Mouse (Mus musculus) heart, embryonic 10.5 days (tissue): Measurements from ENCODE around the gene Glod4. TPM values are rescaled to one million over a fixed set of nuclear protein-coding genes. Genes with fewer than 3 reads are reported as not detected.
A peak's percentile ranks its signal among the peaks of the same experiment; 100 is the strongest.

Experiments
- DNase-seq: peaks from one replicate; pipeline ENCODE4 v3.0.0-alpha.2; 2017; ENCODE audit warnings: low spot score
- H3K27ac ChIP-seq: fragments of 300-500 bp; sonication (generic); 2 replicates; pipeline ENCODE4 v1.5.1; 2016; ENCODE audit warnings: mild to moderate bottlenecking
- H3K27me3 ChIP-seq: fragments of 300-500 bp; sonication (generic); 2 replicates; pipeline ENCODE4 v1.6.1; 2016; ENCODE audit warnings: mild to moderate bottlenecking; ENCODE audit not compliant: poor library complexity, insufficient read depth, severe bottlenecking
- H3K36me3 ChIP-seq: fragments of 300-500 bp; sonication (generic); 2 replicates; pipeline ENCODE4 v1.6.1; 2016; ENCODE audit warnings: mild to moderate bottlenecking, moderate library complexity
- H3K4me1 ChIP-seq: fragments of 300-500 bp; sonication (generic); 2 replicates; pipeline ENCODE4 v1.6.1; 2016; ENCODE audit warnings: mild to moderate bottlenecking
- H3K4me3 ChIP-seq: fragments of 300-500 bp; sonication (generic); 2 replicates; pipeline ENCODE4 v1.5.1; 2016; ENCODE audit warnings: mild to moderate bottlenecking, moderate library complexity
- H3K9me3 ChIP-seq: fragments of 300-500 bp; sonication (generic); 2 replicates; pipeline ENCODE4 v1.6.1; 2016; ENCODE audit warnings: mild to moderate bottlenecking, moderate library complexity
- WGBS: fragments of 180-500 bp; shearing (Covaris S2); methylation state at CpG from one replicate; pipeline ENCODE4 v1.1.7; 2016; 5-methylcytosine and 5-hydroxymethylcytosine counted together
- polyA plus RNA-seq: library from polyadenylated mRNA; unstranded; fragments of >200 nt; fragmentation: Nextera tagmentation; extraction: Ambion mirVana; gene quantifications from 2 replicates; pipeline ENCODE4 v1.2.1, GENCODE M21; 2016

Gene Glod4
- 126 and 135 TPM in 2 replicates for polyA plus RNA-seq

DNA sequence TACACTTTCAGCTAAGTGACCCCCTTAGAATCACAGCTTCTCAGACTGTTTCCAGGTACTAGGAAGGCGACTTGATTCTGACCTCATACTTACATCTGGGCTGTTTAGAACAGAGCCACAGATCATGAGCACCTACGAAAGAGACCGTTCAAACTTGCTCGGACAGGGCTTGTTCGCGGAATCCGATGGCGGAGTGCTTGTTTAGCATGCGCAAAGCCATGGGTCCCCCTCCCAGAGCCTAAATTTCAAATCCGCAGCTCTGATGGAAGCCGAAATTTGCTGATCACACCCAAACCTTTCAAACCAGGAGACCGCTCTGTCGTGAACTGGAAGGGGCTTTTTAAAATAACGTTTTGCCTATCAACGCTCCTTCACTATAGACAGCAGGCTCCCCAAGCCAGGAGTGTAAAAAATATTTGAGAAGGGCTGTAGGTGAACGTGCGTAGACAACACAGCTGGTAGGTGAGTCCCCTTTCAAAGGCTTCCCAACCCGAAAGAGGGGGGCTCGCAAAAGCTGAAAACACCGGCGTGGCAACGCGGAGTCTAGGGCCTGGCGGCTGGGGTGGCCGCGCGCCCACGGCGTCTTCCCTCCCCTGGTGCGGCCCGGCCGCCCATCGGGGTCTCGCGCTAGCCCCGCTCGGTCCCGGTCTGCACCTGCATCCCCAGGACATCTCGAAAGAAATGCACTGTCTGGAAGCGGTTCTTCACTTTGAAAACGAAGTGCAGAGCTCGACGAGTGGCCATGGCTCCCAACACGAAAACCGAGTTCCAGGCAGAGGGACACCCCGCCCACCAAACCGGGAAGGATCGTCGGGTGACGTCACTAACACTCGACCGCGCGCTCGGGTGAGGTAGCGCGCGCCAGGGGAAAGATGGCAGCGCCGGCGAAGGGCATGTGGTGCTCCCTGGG is at the start of gene Glod4, which contains the start of gene Mrm3:
Gene Glod4, minus strand, starts transcription at position 825 of the 910 bp plus-strand sequence.
Gene Mrm3, plus strand, starts transcription at position 815 of the 910 bp plus-strand sequence.
- Histone ChIP-seq H3K27ac (peak within 1 kb of the TSS; percentile 94), H3K36me3 (peaks cover 35% of the 10 kb centered on the region), H3K4me3 (peak within 1 kb of the TSS; percentile 95), H3K27me3 (no peaks in the 10 kb centered on the region), H3K9me3 (no peaks in the 10 kb centered on the region), H3K4me1 (peaks cover 16% of the 10 kb centered on the region)
- peak; percentile 96 for DNase-seq
- under 1% methylated on average over 61 of the region's 61 CpGs for WGBS

DNA sequence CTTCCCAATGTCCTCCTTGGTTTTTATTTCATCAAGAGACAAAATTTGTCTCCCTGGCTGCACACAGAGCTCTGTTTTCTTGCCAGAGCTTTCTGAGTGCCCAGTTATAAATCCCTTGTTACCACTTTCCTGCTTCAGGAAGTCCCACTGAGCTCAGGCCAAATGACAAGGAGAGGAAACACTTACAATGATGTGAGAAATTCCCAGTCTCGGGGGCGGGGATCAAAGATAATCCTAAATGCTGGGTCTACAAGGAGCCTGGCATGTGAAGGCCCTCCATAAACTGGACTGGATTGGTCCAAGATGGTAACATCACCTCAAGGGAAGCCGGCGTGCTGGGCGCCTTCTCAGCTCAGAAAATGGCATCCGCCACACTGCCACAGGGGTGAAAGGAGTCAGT is 49.3 kb upstream of the Glod4 start:
- 65% methylated on average over 6 of the region's 6 CpGs for WGBS
- no peak overlapping the region for H3K4me3 ChIP-seq
- H3K27ac ChIP-seq, result peak overlapping the region; percentile 77
- DNase-seq, result no peak
- H3K36me3 ChIP-seq, result peaks cover 4% of the 10 kb centered on the region; the same call in 1 of the 2 replicates
- H3K27me3 ChIP-seq, result no peaks in the 10 kb centered on the region
- H3K9me3 ChIP-seq, result no peaks in the 10 kb centered on the region
- H3K4me1 ChIP-seq, result peaks cover 72% of the 10 kb centered on the region

DNA sequence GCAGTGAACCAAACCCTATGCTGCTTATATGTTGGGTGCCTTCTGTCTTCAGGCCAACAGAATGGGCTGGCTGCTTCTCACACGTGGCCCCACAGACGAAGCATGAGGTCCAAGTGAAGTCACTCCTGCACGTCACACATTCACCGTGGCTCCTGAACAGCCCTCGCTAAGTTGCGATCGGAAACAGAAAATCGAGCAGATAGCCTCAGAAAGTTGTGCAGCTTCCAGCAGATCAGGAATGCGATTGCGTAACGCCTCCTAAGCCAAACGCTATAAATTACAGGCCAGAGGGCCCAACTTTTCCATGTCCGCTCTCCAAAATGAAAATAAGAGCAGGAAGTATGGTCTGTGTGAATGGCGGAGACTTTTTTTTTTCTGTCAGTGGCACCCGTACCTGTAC is 48.9 kb upstream of the Glod4 start:
- 52% methylated on average over 15 of the region's 15 CpGs for WGBS
- H3K4me1 ChIP-seq, result peaks cover 72% of the 10 kb centered on the region

DNA sequence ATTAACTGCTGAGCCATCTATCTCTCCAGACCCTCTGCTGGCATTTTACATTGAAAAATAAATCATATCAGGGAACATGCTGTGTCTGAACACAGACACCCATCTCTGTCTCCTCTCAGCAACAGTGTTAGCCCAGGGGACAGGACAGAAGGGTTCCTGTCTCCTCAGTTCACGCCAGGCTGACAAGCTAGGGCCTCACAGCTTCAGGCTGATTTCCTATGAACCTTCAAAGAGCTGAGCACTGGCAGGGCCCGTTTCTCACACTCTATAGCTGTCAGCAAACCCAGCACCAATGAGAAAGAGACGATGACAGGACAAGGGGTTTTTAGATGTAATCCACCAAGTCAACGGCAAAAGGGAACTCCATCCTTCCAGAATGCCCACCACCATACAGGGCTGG is 48.4 kb upstream of the Glod4 start:
- peak overlapping the region; percentile 77 for H3K27ac ChIP-seq
- H3K4me1 ChIP-seq, result peaks cover 73% of the 10 kb centered on the region
- H3K9me3 ChIP-seq, result no peaks in the 10 kb centered on the region
- 34% methylated on average over 4 of the region's 4 CpGs for WGBS
- H3K27me3 ChIP-seq, result no peaks in the 10 kb centered on the region
- peaks cover 4% of the 10 kb centered on the region; the same call in 1 of the 2 replicates for H3K36me3 ChIP-seq
- H3K4me3 ChIP-seq, result no peak overlapping the region
- DNase-seq, result no peak

More for the DNA sequence above, 48.9 kb upstream of the Glod4 start:
- H3K36me3 ChIP-seq, result peaks cover 4% of the 10 kb centered on the region; the same call in 1 of the 2 replicates
- no peaks in the 10 kb centered on the region for H3K27me3 ChIP-seq
- H3K9me3 ChIP-seq, result no peaks in the 10 kb centered on the region
- no peak overlapping the region for H3K4me3 ChIP-seq
- peak overlapping the region; percentile 77 for H3K27ac ChIP-seq
- no peak for DNase-seq

DNA sequence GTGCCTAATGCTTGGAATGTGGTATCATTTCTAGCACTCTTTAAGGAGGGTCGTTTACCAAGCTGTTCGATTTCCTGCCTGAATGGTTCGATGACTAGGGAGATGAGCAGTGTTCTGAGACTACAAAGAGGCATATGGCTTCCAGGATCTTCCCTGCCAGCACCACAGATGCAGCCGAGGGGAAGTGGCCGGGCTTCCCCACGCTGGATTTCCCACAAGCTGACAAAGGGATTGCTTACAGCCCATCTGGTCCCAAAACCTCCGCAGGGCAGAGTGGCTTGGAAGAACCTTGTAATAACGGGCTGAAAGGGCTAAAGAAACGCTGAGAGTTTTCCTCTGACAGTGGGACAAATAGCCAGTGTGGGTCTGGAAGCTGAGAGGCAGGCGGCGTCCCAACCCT is 46.8 kb upstream of the Glod4 start:
- Histone ChIP-seq H3K9me3 (no peaks in the 10 kb centered on the region), H3K27ac (peak overlapping the region; percentile 67), H3K36me3 (peaks cover 4% of the 10 kb centered on the region; the same call in 1 of the 2 replicates), H3K27me3 (no peaks in the 10 kb centered on the region), H3K4me3 (no peak overlapping the region), H3K4me1 (peaks cover 78% of the 10 kb centered on the region)
- 61% methylated on average over 11 of the region's 11 CpGs for WGBS
- DNase-seq, result no peak

DNA sequence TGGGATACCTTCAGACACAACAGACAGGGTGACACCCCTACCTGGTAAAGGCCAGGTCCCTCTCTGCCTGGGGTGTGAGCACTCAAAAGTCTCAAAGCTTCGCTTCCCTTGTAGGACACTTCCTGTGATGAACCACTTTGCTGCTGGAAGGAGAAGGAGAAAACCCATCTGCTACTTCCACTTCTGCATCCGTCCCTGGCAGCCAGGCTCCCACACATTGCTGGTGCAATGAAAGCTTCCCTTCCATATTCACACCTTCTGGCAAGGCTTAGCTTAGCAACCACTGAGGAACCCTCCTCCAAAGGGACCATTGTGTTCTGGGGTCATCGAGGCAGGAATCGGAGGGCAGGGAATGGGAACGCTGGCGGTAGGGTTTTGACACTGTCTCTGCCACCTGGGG is 45.1 kb upstream of the Glod4 start:
- Histone ChIP-seq H3K9me3 (peaks cover 3% of the 10 kb centered on the region; the same call in 1 of the 2 replicates), H3K36me3 (peaks cover 3% of the 10 kb centered on the region; the same call in 1 of the 2 replicates), H3K27ac (no peak overlapping the region; the same call in 1 of the 2 replicates), H3K27me3 (no peaks in the 10 kb centered on the region), H3K4me1 (peaks cover 76% of the 10 kb centered on the region), H3K4me3 (no peak overlapping the region)
- WGBS, result 82% methylated on average over 6 of the region's 6 CpGs
- no peak for DNase-seq

DNA sequence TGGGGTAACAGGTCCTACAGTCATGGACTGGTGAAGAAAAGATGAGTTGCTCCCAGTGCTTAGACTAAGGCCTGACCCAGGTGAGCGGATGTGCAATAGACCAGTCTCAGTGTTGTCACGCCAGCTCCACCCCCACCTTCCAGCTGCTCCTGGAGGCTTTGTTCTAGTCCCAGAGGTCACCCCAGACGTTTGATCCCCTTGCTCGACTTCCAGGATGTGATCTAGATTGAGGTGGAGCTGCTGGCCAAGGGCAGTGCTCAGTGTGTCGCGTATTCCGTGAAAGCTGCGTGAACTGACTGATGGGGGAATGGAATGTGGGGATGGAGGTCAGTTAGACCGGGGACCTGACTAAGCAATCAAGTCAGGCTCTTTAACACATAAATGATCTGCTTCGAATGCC is 43.8 kb upstream of the Glod4 start:
- 42% methylated on average over 10 of the region's 10 CpGs for WGBS
- H3K27ac ChIP-seq, result peak overlapping the region; percentile 56; the same call in 1 of the 2 replicates
- DNase-seq, result no peak

DNA sequence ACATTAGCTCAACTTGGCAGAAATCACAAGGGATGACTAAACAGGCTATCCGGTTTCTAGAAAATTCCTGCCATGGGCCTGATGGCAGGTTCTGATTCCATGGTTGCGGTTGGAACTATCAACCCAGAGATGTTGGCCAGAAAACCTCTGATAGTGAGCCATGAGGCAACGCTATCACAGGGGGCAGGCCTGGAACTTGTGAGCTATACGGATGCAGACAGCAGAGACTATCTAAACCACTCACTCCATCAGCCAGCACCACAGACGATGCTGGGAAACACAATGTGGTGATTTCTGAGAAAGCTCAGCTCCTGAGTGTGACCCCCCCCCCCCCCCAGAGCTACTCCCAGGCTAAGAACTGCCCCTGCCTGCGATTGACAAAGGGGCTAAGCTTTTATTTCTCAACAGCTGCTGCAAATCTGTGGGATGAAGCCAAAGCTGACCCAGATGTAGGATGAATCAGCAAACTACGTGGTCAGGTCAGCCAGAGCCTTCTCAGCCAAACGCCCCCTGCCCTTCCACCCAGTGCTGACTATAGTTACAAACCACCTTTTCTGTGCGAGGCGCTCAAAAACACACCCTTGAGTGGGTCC is 43.1 kb upstream of the Glod4 start:
- no peaks in the 10 kb centered on the region for H3K27me3 ChIP-seq
- WGBS, result 37% methylated on average over 10 of the region's 10 CpGs
- peaks cover 6% of the 10 kb centered on the region; the same call in 1 of the 2 replicates for H3K36me3 ChIP-seq
- DNase-seq, result no peak
- H3K27ac ChIP-seq, result peak overlapping the region; percentile 56; the same call in 1 of the 2 replicates
- H3K4me1 ChIP-seq, result peaks cover 64% of the 10 kb centered on the region
- H3K9me3 ChIP-seq, result peaks cover 4% of the 10 kb centered on the region; the same call in 1 of the 2 replicates
- H3K4me3 ChIP-seq, result no peak overlapping the region

More for the DNA sequence above, 43.8 kb upstream of the Glod4 start:
- Histone ChIP-seq H3K4me3 (no peak overlapping the region), H3K27me3 (no peaks in the 10 kb centered on the region), H3K36me3 (peaks cover 6% of the 10 kb centered on the region; the same call in 1 of the 2 replicates), H3K9me3 (peaks cover 4% of the 10 kb centered on the region; the same call in 1 of the 2 replicates), H3K4me1 (peaks cover 68% of the 10 kb centered on the region)

DNA sequence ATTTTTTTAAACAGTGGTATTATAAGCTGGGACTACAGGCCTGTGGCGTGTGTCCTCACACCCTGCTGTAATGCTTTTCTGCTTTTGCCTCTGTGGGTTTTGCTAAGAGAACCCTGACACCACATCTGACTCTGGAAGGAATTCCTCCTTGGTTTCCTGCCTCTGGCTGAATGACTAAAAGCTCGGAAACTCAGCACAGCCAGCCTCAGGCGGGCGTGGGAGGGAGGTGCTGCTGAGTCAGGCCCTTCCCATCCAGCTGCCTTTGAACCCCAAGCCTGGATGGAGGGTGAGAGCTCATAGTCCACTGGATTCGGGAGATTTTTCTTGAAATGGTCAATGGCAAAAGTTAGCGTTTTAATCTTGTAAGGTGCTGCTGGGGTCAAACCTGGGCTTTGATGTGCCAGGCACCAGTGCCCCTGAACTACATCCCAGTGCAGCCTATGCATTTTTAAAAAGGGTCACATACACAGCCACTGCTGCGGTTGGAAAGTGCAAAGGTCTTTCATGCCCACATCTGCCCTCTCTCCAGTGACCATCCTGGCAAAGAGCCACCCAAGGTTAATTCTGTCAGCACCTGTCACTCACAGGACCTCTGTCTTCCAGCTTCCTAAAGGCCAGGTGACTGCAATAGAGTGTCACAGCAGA is 42.0 kb upstream of the Glod4 start:
- WGBS, result 56% methylated on average over 7 of the region's 7 CpGs
- 0 out of 2 replicates have a peak overlapping the region, but pooled peaks have one; percentile 29 for H3K27ac ChIP-seq
- H3K4me3 ChIP-seq, result no peak overlapping the region

DNA sequence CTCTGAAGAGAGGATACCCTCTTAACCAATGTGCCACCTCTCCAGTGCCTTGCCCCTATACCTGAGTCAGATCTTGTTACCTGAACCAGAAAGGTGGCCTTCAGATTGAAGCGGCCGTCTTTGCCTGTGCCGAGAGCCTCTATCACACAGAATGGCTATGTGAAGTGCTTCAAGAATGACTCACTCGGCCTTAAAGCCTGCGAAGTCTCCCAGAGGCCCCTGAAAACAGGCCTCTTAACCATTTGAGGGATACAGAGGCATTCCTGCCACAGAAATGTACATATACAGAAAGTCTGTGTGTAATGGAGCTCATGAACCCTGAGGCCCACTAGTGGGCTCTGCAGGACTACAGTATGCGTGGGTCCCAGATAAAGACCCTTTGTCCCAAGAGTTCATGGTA is 40.3 kb upstream of the Glod4 start:
- Histone ChIP-seq H3K4me1 (peaks cover 63% of the 10 kb centered on the region), H3K36me3 (peaks cover 6% of the 10 kb centered on the region; the same call in 1 of the 2 replicates), H3K27ac (no peak overlapping the region), H3K4me3 (no peak overlapping the region), H3K9me3 (peaks cover 4% of the 10 kb centered on the region; the same call in 1 of the 2 replicates), H3K27me3 (no peaks in the 10 kb centered on the region)
- DNase-seq, result no peak
- WGBS, result 79% methylated on average over 6 of the region's 6 CpGs

More for the DNA sequence above, 42.0 kb upstream of the Glod4 start:
- H3K4me1 ChIP-seq, result peaks cover 62% of the 10 kb centered on the region
- no peaks in the 10 kb centered on the region for H3K27me3 ChIP-seq
- H3K9me3 ChIP-seq, result peaks cover 4% of the 10 kb centered on the region; the same call in 1 of the 2 replicates
- no peak for DNase-seq
- peaks cover 6% of the 10 kb centered on the region; the same call in 1 of the 2 replicates for H3K36me3 ChIP-seq

DNA sequence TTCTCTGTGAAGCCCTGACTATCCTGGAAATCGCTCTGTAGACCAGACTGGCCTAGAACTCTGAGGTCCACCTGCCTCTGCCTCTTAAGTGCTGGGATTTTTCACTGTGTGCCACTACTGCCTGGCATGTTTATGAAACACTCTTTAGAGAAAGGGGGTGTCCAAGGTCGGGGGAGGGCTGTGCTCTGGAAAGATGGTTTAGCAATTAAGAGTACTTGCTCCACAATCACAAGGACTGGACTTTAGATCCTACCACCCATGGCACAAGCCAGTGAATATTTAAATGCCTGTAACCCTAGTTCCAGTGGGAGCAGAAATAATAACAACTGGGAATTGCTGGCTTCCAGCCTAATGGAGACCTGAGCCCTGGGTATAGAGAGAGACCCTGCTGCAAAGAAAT is 36.4 kb upstream of the Glod4 start:
- H3K27ac ChIP-seq, result peak overlapping the region; percentile 10
- 68% methylated on average over 2 of the region's 2 CpGs for WGBS
- DNase-seq, result no peak

More for the DNA sequence above, 36.4 kb upstream of the Glod4 start:
- H3K9me3 ChIP-seq, result peaks cover 4% of the 10 kb centered on the region; the same call in 1 of the 2 replicates
- no peaks in the 10 kb centered on the region for H3K27me3 ChIP-seq
- H3K4me3 ChIP-seq, result no peak overlapping the region
- peaks cover 29% of the 10 kb centered on the region; the same call in 1 of the 2 replicates for H3K4me1 ChIP-seq
- peaks cover 17% of the 10 kb centered on the region; the same call in 1 of the 2 replicates for H3K36me3 ChIP-seq
